ENCODE assay signal across 27 mouse cellular contexts in the genomic region with DNA sequence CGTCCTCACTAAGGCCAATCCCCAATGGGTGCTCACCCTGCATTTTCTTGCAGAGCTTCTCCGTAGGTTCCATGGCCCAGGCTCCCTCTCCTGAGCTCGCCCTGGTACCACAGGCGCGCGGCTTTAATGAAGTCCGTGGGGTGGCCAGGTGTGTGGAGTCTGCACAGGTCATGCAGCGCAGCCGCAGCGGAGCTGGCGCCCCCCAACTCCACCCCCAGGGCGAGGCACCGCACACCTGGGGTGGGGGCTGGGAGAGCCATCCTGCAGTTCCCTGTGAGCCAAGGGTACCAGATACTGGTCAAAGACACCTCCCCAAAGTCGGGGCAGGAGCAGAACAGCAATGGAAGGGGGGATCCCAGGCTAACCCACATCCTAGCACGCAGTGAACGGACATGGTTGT. TPM values are rescaled to one million over a fixed set of nuclear protein-coding genes. Genes with fewer than 3 reads are reported as not detected.
DNase-seq lines count a peak whose midpoint lies in the region; ATAC-seq and TF ChIP-seq lines count a peak whose summit lies in the region.
"Had no signal": no experiment of that assay in that cellular context is flagged by ENCODE, and none has a peak within 500 bp of the region (broad histone marks: within the 10 kb centered on the region; RNA-seq: fewer than 3 reads in every experiment).

A gene (minus strand): TSS at position 101 of the 400 bp plus-strand sequence.

- H3K27me3 ChIP-seq in embryonic facial prominence, embryonic 12.5 days, result no peaks in the 10 kb centered on the region
- no peaks in the 10 kb centered on the region for H3K27me3 ChIP-seq in embryonic facial prominence, embryonic 10.5 days (replicated peaks; ENCODE audit: low read depth, poor library complexity, severe bottlenecking)
- H3K27me3 ChIP-seq in intestine, embryonic 14.5 days (replicated peaks; ENCODE audit: control insufficient read depth, insufficient read depth, low read length), result no peaks in the 10 kb centered on the region
- H3K27me3 ChIP-seq in intestine, postnatal 0 days (replicated peaks; ENCODE audit: control insufficient read depth, insufficient read depth, low read length), result no peaks in the 10 kb centered on the region
- no peaks in the 10 kb centered on the region for H3K27me3 ChIP-seq in cerebellum, adult 2 months (ENCODE audit: control insufficient read depth, insufficient read depth, low read length)
- H3K27me3 ChIP-seq: midbrain, embryonic 12.5 days; neural tube, embryonic 12.5 days had no signal

- H3K4me2 ChIP-seq in embryonic facial prominence, embryonic 12.5 days (replicated peaks), result no peak within 1 kb of the TSS
- no peak within 1 kb of the TSS for H3K4me2 ChIP-seq in intestine, embryonic 14.5 days (ENCODE audit: low read length)
- no peak within 1 kb of the TSS for H3K4me2 ChIP-seq in intestine, postnatal 0 days (replicated peaks; ENCODE audit: low read depth)
- H3K4me2 ChIP-seq: liver, embryonic 11.5 days; midbrain, embryonic 12.5 days; neural tube, embryonic 12.5 days had no signal

- no peak within 1 kb of the TSS for H3K27ac ChIP-seq in embryonic facial prominence, embryonic 12.5 days
- no peak within 1 kb of the TSS for H3K27ac ChIP-seq in embryonic facial prominence, embryonic 10.5 days (replicated peaks)
- peak within 1 kb of the TSS; percentile 38; the same call in 1 of the 2 replicates for H3K27ac ChIP-seq in intestine, embryonic 14.5 days (ENCODE audit: low read depth)
- no peak within 1 kb of the TSS for H3K27ac ChIP-seq in intestine, postnatal 0 days (ENCODE audit: low read depth, low read length)
- H3K27ac ChIP-seq in cerebellum, adult 2 months (ENCODE audit: insufficient read depth, low read length), result no peak within 1 kb of the TSS
- H3K27ac ChIP-seq: left cerebral cortex, adult 2 months; midbrain, embryonic 12.5 days; neural tube, embryonic 12.5 days had no signal

- H3K9ac ChIP-seq in embryonic facial prominence, embryonic 12.5 days, result no peak within 1 kb of the TSS
- H3K9ac ChIP-seq in intestine, embryonic 14.5 days (ENCODE audit: low read length), result no peak within 1 kb of the TSS
- no peak within 1 kb of the TSS for H3K9ac ChIP-seq in intestine, postnatal 0 days (ENCODE audit: low read depth, low read length)
- H3K9ac ChIP-seq: midbrain, embryonic 12.5 days; neural tube, embryonic 12.5 days had no signal

- peaks cover 3% of the 10 kb centered on the region; the same call in 1 of the 2 replicates for H3K4me1 ChIP-seq in embryonic facial prominence, embryonic 12.5 days
- peaks cover 3% of the 10 kb centered on the region; the same call in 1 of the 2 replicates for H3K4me1 ChIP-seq in embryonic facial prominence, embryonic 10.5 days
- 0 out of 2 replicates have a peak, but pooled peaks cover 10% of the 10 kb centered on the region for H3K4me1 ChIP-seq in intestine, embryonic 14.5 days (replicated peaks; ENCODE audit: control insufficient read depth, insufficient read depth, low read length)
- H3K4me1 ChIP-seq in intestine, postnatal 0 days (replicated peaks; ENCODE audit: control insufficient read depth, insufficient read depth, low read length), result no peaks in the 10 kb centered on the region
- no peaks in the 10 kb centered on the region for H3K4me1 ChIP-seq in cerebellum, adult 2 months (ENCODE audit: control insufficient read depth, insufficient read depth, low read length)
- H3K4me1 ChIP-seq: neural tube, embryonic 12.5 days had no signal

- H3K9me3 ChIP-seq in embryonic facial prominence, embryonic 12.5 days, result no peaks in the 10 kb centered on the region
- no peaks in the 10 kb centered on the region for H3K9me3 ChIP-seq in embryonic facial prominence, embryonic 10.5 days
- H3K9me3 ChIP-seq in intestine, embryonic 14.5 days (ENCODE audit: control insufficient read depth, low read length), result no peaks in the 10 kb centered on the region
- H3K9me3 ChIP-seq in intestine, postnatal 0 days (ENCODE audit: control insufficient read depth), result no peaks in the 10 kb centered on the region
- H3K9me3 ChIP-seq: midbrain, embryonic 12.5 days; neural tube, embryonic 12.5 days had no signal

- no peak within 1 kb of the TSS for H3K4me3 ChIP-seq in embryonic facial prominence, embryonic 12.5 days
- no peak within 1 kb of the TSS for H3K4me3 ChIP-seq in embryonic facial prominence, embryonic 10.5 days
- no peak within 1 kb of the TSS for H3K4me3 ChIP-seq in intestine, embryonic 14.5 days (ENCODE audit: low read depth, low read length)
- H3K4me3 ChIP-seq in intestine, postnatal 0 days (ENCODE audit: low read depth, low read length), result no peak within 1 kb of the TSS
- H3K4me3 ChIP-seq in cerebellum, adult 2 months (replicated peaks; ENCODE audit: insufficient read depth, low read depth, low read length), result no peak within 1 kb of the TSS
- H3K4me3 ChIP-seq: left cerebral cortex, adult 2 months; midbrain, embryonic 12.5 days; neural tube, embryonic 12.5 days had no signal

- ATAC-seq in embryonic facial prominence, embryonic 12.5 days (ENCODE audit: insufficient number of reproducible peaks, insufficient read depth, low FRiP score, low TSS enrichment), result 0 out of 2 replicates have a peak, but pooled peaks have one; percentile 38
- ATAC-seq in intestine, embryonic 14.5 days (replicated peaks; ENCODE audit: low FRiP score, low TSS enrichment, low read depth), result no peak
- no peak for ATAC-seq in intestine, postnatal 0 days
- ATAC-seq: forebrain, embryonic 14.5 days had no signal

- TF ChIP-seq CTCF in intestine, postnatal 0 days (IDR thresholded peaks at IDR 0.05; ENCODE audit: low read depth), result no peak
- no peak for TF ChIP-seq CTCF in cerebellum, adult 2 months (IDR thresholded peaks at IDR 0.05; ENCODE audit: borderline replicate concordance, insufficient read depth, low read depth, low read length)

- no peak for DNase-seq in embryonic facial prominence, embryonic 10.5 days (ENCODE audit: low spot score)
- no peak for DNase-seq in intestine, embryonic 14.5 days (ENCODE audit: low spot score)
- peak; percentile 8 for DNase-seq in thymus, postnatal 4 days
- DNase-seq in thymus, postnatal 36 days, result no peak
- DNase-seq in gastrocnemius, postnatal 25 days, result no peak
- no peak for DNase-seq in cerebellum, adult 2 months
- DNase-seq: adrenal gland, postnatal 25 days; cerebellum, adult 11 months; cerebellum, postnatal 36 days; kidney, adult 9 months; kidney, postnatal 36 days; left cerebral cortex, postnatal 4 days; lung, adult 2 months; right cerebral cortex, adult 18-20 months had no signal

- no peak for TF ChIP-seq POLR2A in cerebellum, adult 2 months (IDR thresholded peaks at IDR 0.05; ENCODE audit: borderline replicate concordance, insufficient read depth, low read length)

- WGBS in embryonic facial prominence, embryonic 12.5 days, result 64% methylated on average over 16 of the region's 16 CpGs
- 59% methylated on average over 16 of the region's 16 CpGs for WGBS in embryonic facial prominence, embryonic 10.5 days
- WGBS in intestine, embryonic 14.5 days, result 61% methylated on average over 16 of the region's 16 CpGs
- 62% methylated on average over 16 of the region's 16 CpGs for WGBS in intestine, postnatal 0 days
- WGBS in cerebellum, adult 2 months, result 74% methylated on average over 16 of the region's 16 CpGs

- no peaks in the 10 kb centered on the region for H3K36me3 ChIP-seq in embryonic facial prominence, embryonic 12.5 days
- no peaks in the 10 kb centered on the region for H3K36me3 ChIP-seq in embryonic facial prominence, embryonic 10.5 days (replicated peaks)
- no peaks in the 10 kb centered on the region for H3K36me3 ChIP-seq in intestine, embryonic 14.5 days (ENCODE audit: control insufficient read depth, insufficient read depth, low read length)
- H3K36me3 ChIP-seq in intestine, postnatal 0 days (ENCODE audit: control insufficient read depth, insufficient read depth), result no peaks in the 10 kb centered on the region
- H3K36me3 ChIP-seq: midbrain, embryonic 12.5 days; neural tube, embryonic 12.5 days had no signal

RNA-seq across cellular contexts. Expression of the gene that starts here (rescaled TPM):
- polyA plus RNA-seq in embryonic facial prominence, embryonic 12.5 days (2016; fragmentation: Nextera tagmentation; extraction: Ambion mirVana), result not detected in 2 replicates
- not detected in 2 replicates for polyA plus RNA-seq in embryonic facial prominence, embryonic 10.5 days (2016; fragmentation: Nextera tagmentation; extraction: Ambion mirVana)
- polyA plus RNA-seq in intestine, embryonic 14.5 days (2014; fragmentation: Nextera tagmentation; extraction: Ambion mirVana), result not detected in 2 replicates
- not detected in 2 replicates for polyA plus RNA-seq in intestine, postnatal 0 days (2015; fragmentation: Nextera tagmentation; extraction: Ambion mirVana)
- not detected for total RNA-seq in gastrocnemius, postnatal 25 days (2021)
- 0.10 TPM in 1 of 2 replicates, not detected in the other for polyA plus RNA-seq in cerebellum, adult 2 months (2012; rRNA removed)
- total RNA-seq: adrenal gland, postnatal 25 days; gastrocnemius, adult 18-20 months; heart, postnatal 4 days; left cerebral cortex, adult 2 months; left cerebral cortex, postnatal 4 days; megakaryocyte progenitor cell, adult 5-6 weeks; MEL had no signal
- polyA plus RNA-seq: forebrain, embryonic 14.5 days; gonadal fat pad, adult 2 months; liver, embryonic 11.5 days; midbrain, embryonic 12.5 days; neural tube, embryonic 12.5 days; small intestine, adult 2 months had no signal

Comparison
In these comparisons a context has a peak if more than half of its experiments do, and no peak if none do; other contexts are left out.
1. Peak in ATAC-seq in embryonic facial prominence, embryonic 12.5 days; RNA of the gene not detected or under 1 TPM.